Mouse (Mus musculus) liver, postnatal 0 days (tissue): ENCODE measurements at regions not wholly inside any gene's neighbourhood (a gene's known extent, or its start where the extent isn't known, plus 50 kb on each side); places are given as distances from the start of the nearest gene placed in this dataset.

ENCODE experiments used
- ATAC-seq: fragments of 200-750 bp; cut with Nextera tagmentation; 2 replicates; pipeline ENCODE4 v1.8.0; 2017; ENCODE audit warnings: mild to moderate bottlenecking, moderate library complexity
- DNase-seq: peaks from one replicate; pipeline ENCODE4 v3.0.0-alpha.2; 2016
- H3K27ac ChIP-seq: fragments of 300-500 bp; sonication (generic); 2 replicates; pipeline ENCODE4 v1.5.1; 2014; ENCODE audit warnings: antibody characterized with exemption, moderate library complexity, mild to moderate bottlenecking, low read depth
- H3K27me3 ChIP-seq: fragments of 300-500 bp; sonication (generic); 2 replicates; pipeline ENCODE4 v1.6.1; 2014; ENCODE audit warnings: low read length, control low read depth, mixed read lengths; ENCODE audit not compliant: insufficient read depth
- H3K36me3 ChIP-seq: fragments of 300-500 bp; sonication (generic); replicated peaks from 2 replicates; pipeline ENCODE4 v1.6.1; 2014; ENCODE audit warnings: mild to moderate bottlenecking, control low read depth, low read length, moderate library complexity, mixed read lengths; ENCODE audit not compliant: insufficient read depth
- H3K4me1 ChIP-seq: fragments of 300-500 bp; sonication (generic); 2 replicates; pipeline ENCODE4 v1.6.1; 2014; ENCODE audit warnings: antibody characterized with exemption, mild to moderate bottlenecking, control low read depth; ENCODE audit not compliant: insufficient read depth
- H3K4me2 ChIP-seq: fragments of 300-500 bp; sonication (generic); 2 replicates; pipeline ENCODE4 v1.6.1; 2014; ENCODE audit warnings: low read depth, mild to moderate bottlenecking, low read length, moderate library complexity, mixed read lengths
- H3K4me3 ChIP-seq: fragments of 300-500 bp; sonication (generic); 2 replicates; pipeline ENCODE4 v1.5.1; 2014; ENCODE audit warnings: low read depth, low read length
- H3K9ac ChIP-seq: fragments of 300-500 bp; sonication (generic); replicated peaks from 2 replicates; pipeline ENCODE4 v1.6.1; 2014; ENCODE audit warnings: mild to moderate bottlenecking, moderate library complexity
- H3K9me3 ChIP-seq: fragments of 300-500 bp; sonication (generic); 2 replicates; pipeline ENCODE4 v1.6.1; 2016; ENCODE audit warnings: mild to moderate bottlenecking, control low read depth, low read length, mixed read lengths
- CTCF ChIP-seq: sonication (generic); IDR thresholded peaks from 2 replicates; pipeline ENCODE4 v1.5.1; 2016; ENCODE audit warnings: antibody characterized with exemption, low read depth
- EP300 ChIP-seq: IDR thresholded peaks from 2 replicates; pipeline ENCODE4 v1.6.1; 2016; ENCODE audit warnings: antibody characterized with exemption, low read depth, mild to moderate bottlenecking
- WGBS: fragments of 180-500 bp; shearing (Covaris S2); extraction: QIAGEN DNeasy Blood & Tissue Kit; methylation state at CpG from one replicate; pipeline ENCODE4 v1.1.7; 2014; ENCODE audit not compliant: insufficient replicate concordance; 5-methylcytosine and 5-hydroxymethylcytosine counted together

GRCm38 (mm10) chr7:129937715-129938114 is 346.1 kb downstream of the Wdr11 start:
- no peak for DNase-seq
- TF ChIP-seq EP300 (no peak), CTCF (no peak)
- no peak for ATAC-seq
- H3K4me3 ChIP-seq: no peak overlapping the region
- H3K36me3 ChIP-seq: no peaks in the 10 kb centered on the region
- H3K4me1 ChIP-seq: no peaks in the 10 kb centered on the region
- no peak overlapping the region for H3K27ac ChIP-seq
- no peak overlapping the region for H3K9ac ChIP-seq
- no peaks in the 10 kb centered on the region for H3K9me3 ChIP-seq
- no peaks in the 10 kb centered on the region for H3K27me3 ChIP-seq
- WGBS: 80% methylated on average over 6 of the region's 6 CpGs
- no peak overlapping the region for H3K4me2 ChIP-seq

DNA sequence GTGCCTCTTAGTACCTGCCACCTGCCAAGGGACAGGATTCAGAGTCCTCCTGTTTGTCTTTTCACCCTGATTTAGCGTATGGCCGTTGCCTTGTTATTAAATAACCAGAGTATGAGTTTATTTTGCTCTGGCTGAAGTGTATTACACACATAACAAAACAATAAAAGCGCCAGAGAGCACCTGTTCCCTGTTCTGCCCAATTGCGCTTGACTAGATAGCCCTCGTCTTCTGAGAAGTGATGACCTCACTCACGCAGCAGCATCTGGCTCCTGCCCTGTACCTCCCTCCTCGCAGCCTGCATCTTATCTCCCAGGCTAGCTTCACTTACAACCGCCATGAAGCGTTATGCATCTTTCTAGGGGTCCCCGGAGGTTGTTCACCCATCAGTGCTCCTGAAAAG is 346.5 kb downstream of the Wdr11 start:
- WGBS: 80% methylated on average over 10 of the region's 10 CpGs
- no peak overlapping the region for H3K9ac ChIP-seq
- no peaks in the 10 kb centered on the region for H3K4me1 ChIP-seq
- DNase-seq (no peak), ATAC-seq (no peak)
- no peak overlapping the region for H3K4me2 ChIP-seq
- H3K27ac ChIP-seq: no peak overlapping the region
- H3K4me3 ChIP-seq: no peak overlapping the region
- H3K9me3 ChIP-seq: no peaks in the 10 kb centered on the region
- H3K27me3 ChIP-seq: no peaks in the 10 kb centered on the region
- no peak for TF ChIP-seq CTCF
- TF ChIP-seq EP300: no peak
- H3K36me3 ChIP-seq: no peaks in the 10 kb centered on the region

DNA sequence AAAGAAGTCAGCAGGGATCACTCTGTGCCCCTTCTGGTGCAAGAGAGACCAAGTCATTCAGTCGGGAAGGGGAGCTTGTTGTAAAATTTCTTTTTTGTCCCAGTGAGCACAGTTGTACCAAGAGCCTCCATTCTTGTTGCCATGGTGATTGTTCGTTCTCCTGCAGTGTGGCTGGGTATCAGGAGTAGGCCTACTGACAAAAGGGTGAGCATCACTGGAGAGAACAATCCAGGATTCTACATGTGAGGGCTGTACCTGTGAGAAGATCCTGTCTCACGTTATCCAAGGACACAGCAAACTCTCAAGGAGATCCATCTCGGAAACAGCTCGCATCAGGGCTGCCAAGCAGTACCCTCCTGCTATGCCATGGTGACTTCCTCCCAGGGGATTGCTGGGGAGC is 347.6 kb downstream of the Wdr11 start:
- Histone ChIP-seq H3K27me3 (no peaks in the 10 kb centered on the region), H3K4me1 (no peaks in the 10 kb centered on the region), H3K36me3 (no peaks in the 10 kb centered on the region), H3K9ac (no peak overlapping the region), H3K9me3 (no peaks in the 10 kb centered on the region), H3K27ac (no peak overlapping the region), H3K4me2 (no peak overlapping the region), H3K4me3 (no peak overlapping the region)
- WGBS: 85% methylated on average over 5 of the region's 5 CpGs
- ATAC-seq: no peak
- no peak for DNase-seq
- TF ChIP-seq EP300 (no peak), CTCF (no peak)

GRCm38 (mm10) chr7:129941311-129942029 is 349.8 kb downstream of the Wdr11 start:
- Histone ChIP-seq H3K9me3 (no peaks in the 10 kb centered on the region), H3K9ac (no peak overlapping the region), H3K36me3 (no peaks in the 10 kb centered on the region), H3K27ac (no peak overlapping the region), H3K4me3 (no peak overlapping the region), H3K4me2 (no peak overlapping the region), H3K27me3 (no peaks in the 10 kb centered on the region), H3K4me1 (no peaks in the 10 kb centered on the region)
- DNase-seq (no peak), ATAC-seq (no peak)
- no peak for TF ChIP-seq EP300
- TF ChIP-seq CTCF: no peak
- 71% methylated on average over 9 of the region's 9 CpGs for WGBS

- ATAC-seq (no peak), DNase-seq (no peak)
- H3K36me3 ChIP-seq: no peaks in the 10 kb centered on the region
- no peaks in the 10 kb centered on the region for H3K9me3 ChIP-seq
- no peaks in the 10 kb centered on the region for H3K27me3 ChIP-seq
- TF ChIP-seq EP300 (no peak), CTCF (0 out of 2 replicates have a peak, but pooled peaks have one; percentile 16)
- no peak overlapping the region for H3K4me3 ChIP-seq
- 69% methylated on average over 8 of the region's 8 CpGs for WGBS
- no peak overlapping the region for H3K27ac ChIP-seq
- H3K4me1 ChIP-seq: no peaks in the 10 kb centered on the region
- H3K9ac ChIP-seq: no peak overlapping the region
- no peak overlapping the region for H3K4me2 ChIP-seq
Observed at GRCm38 (mm10) chr7:129948613-129949110, 357.0 kb downstream of the Wdr11 start.

- TF ChIP-seq CTCF (no peak), EP300 (no peak)
- no peak overlapping the region for H3K9ac ChIP-seq
- 71% methylated on average over 1 of the region's 1 CpGs for WGBS
- DNase-seq: no peak
- no peak overlapping the region for H3K27ac ChIP-seq
- H3K27me3 ChIP-seq: no peaks in the 10 kb centered on the region
- no peak for ATAC-seq
- H3K9me3 ChIP-seq: no peaks in the 10 kb centered on the region
- H3K36me3 ChIP-seq: no peaks in the 10 kb centered on the region
- H3K4me2 ChIP-seq: no peak overlapping the region
- no peak overlapping the region for H3K4me3 ChIP-seq
- H3K4me1 ChIP-seq: no peaks in the 10 kb centered on the region
Observed at GRCm38 (mm10) chr7:129950456-129950855, 358.8 kb downstream of the Wdr11 start.
